Mouse (Mus musculus): Measurements from ENCODE around the gene C130032M10Rik. TPM values are rescaled to one million over a fixed set of nuclear protein-coding genes. Genes with fewer than 3 reads are reported as not detected.

Gene C130032M10Rik
- not detected for polyA plus RNA-seq (2017; shearing (Covaris generic))

DNA sequence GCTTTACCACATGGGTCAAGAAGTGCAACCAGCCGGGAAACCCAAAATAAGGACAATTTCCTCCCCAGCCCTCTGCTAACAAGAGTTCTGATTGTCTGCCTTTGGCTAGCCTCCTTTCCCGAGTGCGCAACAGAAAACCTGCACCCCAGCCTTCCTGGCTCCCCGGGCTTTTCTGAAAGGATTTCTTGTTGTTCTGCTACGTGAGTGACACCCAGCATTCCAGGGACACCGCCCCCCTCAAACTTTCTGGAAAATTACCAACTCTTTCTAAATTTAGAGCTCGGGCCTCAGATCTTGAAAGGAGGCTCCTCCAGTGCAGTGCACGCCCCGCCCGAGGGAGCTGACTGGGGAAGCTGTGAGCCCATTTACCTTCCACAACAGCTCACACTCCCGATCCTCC is at the start of gene C130032M10Rik:
C130032M10Rik (plus strand) TSS at position 334 of the 400 bp plus-strand sequence.

DNA sequence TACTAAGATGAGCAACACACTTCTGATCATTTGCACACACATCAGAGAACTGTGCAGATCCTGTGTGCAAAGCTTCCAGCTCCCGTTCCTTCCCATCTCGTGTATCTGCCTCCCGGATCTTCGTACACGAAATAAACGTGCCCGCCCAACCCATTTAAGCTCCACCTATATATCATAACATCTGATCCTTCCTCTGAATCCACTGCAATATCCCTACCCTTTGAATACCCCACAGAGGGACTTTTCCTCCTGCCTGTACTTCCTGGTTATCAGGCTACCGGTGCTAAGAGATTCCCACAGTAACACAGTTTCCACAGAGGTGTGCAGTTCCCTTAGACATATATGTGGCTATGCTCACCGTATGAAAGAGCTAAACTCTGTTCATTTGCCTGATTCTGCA is 10.7 kb upstream of the C130032M10Rik start, which contains the start of gene Ccr4:
Ccr4 (minus strand) TSS at position 101 of the 400 bp plus-strand sequence.

DNA sequence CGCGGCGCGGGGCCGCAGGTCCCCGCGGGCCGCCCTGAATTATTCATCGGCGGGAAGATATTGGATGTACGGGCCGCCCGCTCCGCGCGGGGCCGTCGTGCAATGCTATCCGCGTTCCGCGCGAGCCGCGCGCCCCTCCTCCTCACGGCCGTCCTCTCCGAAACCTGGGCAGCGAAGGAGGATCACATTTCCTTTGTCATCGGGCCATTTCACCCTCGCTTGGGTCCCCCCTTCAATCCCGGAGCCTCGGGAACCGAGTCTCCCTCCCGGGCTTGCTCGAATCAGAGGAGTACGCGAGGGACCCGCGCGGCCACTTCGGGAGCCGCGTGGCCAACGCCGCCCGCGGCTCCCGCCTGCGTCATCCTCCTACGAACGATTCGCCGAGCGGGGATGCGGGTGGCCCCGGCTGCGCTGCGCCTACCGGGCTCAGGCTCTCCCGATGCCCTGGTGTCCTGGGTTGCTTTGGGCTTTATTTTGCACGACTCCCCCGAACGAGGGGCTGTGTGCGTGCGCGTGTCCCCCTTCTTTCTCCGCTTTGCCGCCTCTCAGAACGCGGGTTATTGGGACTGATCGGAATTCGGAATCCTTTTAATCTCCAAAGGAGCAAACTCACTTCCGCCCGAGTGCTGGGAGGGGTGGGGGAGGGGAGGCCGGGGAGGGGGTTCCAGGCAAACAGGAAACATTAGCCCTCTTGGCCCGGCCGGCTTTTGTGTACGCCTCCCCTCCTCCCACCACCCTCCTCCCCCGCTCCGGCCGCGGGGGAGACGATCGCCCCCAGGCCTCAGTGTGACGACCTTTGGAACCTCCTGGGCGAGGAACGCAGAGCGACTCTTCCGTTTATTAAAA is 48.5 kb downstream of the C130032M10Rik start, which contains the start of gene Trim71:
Trim71 (minus strand) TSS at position 609 of the 846 bp plus-strand sequence.

Other genes with a start within 250 kb of the C130032M10Rik start
- 4.8 TPM for gene Bcl2a1c, start 185.6 kb upstream of the C130032M10Rik start, polyA plus RNA-seq (2017; shearing (Covaris generic))
- 2.8 TPM for gene Crtap, start 125.0 kb upstream of the C130032M10Rik start, polyA plus RNA-seq (2017; shearing (Covaris generic))
- gene Glb1, start 114.6 kb upstream of the C130032M10Rik start, polyA plus RNA-seq (2017; shearing (Covaris generic)), result 54.6 TPM
- gene Tmppe, start 114.6 kb upstream of the C130032M10Rik start, polyA plus RNA-seq (2017; shearing (Covaris generic)), result 29.1 TPM
- gene Ccr4, start 10.8 kb upstream of the C130032M10Rik start, polyA plus RNA-seq (2017; shearing (Covaris generic)), result 47.8 TPM
- gene Trim71, start 48.7 kb downstream of the C130032M10Rik start, polyA plus RNA-seq (2017; shearing (Covaris generic)), result not detected
- gene Cnot10, start 124.5 kb downstream of the C130032M10Rik start, polyA plus RNA-seq (2017; shearing (Covaris generic)), result 69.9 TPM
- 69.4 TPM for gene Dync1li1, start 173.1 kb downstream of the C130032M10Rik start, polyA plus RNA-seq (2017; shearing (Covaris generic))
- gene Cmtm6, start 215.4 kb downstream of the C130032M10Rik start, polyA plus RNA-seq (2017; shearing (Covaris generic)), result 243 TPM

Measured in inflammation-experienced regulatory T-cells, adult 16 weeks (primary cell).